Mouse (Mus musculus) kidney, postnatal 0 days (tissue): ENCODE measurements around the gene Fcgrt. TPM values are rescaled to one million over a fixed set of nuclear protein-coding genes. Genes with fewer than 3 reads are reported as not detected.

Source experiments
- ATAC-seq: fragments of 200-750 bp; cut with Nextera tagmentation; replicated peaks from 2 replicates; pipeline ENCODE4 v1.8.0; 2017; ENCODE audit warnings: low read depth, moderate number of reproducible peaks, moderate TSS enrichment, moderate library complexity; ENCODE audit not compliant: low FRiP score
- DNase-seq: peaks from one replicate; pipeline ENCODE4 v3.0.0-alpha.2; 2016; ENCODE audit warnings: low spot score
- H3K27ac ChIP-seq: fragments of 300-500 bp; sonication (generic); 2 replicates; pipeline ENCODE4 v1.5.1; 2014; ENCODE audit warnings: mild to moderate bottlenecking
- H3K27me3 ChIP-seq: fragments of 300-500 bp; sonication (generic); 2 replicates; pipeline ENCODE4 v1.6.1; 2014; ENCODE audit warnings: low read length, mixed read lengths; ENCODE audit not compliant: insufficient read depth
- H3K36me3 ChIP-seq: fragments of 300-500 bp; sonication (generic); 2 replicates; pipeline ENCODE4 v1.6.1; 2014; ENCODE audit warnings: low read length, mixed read lengths; ENCODE audit not compliant: insufficient read depth
- H3K4me1 ChIP-seq: fragments of 300-500 bp; sonication (generic); replicated peaks from 2 replicates; pipeline ENCODE4 v1.6.1; 2014; ENCODE audit warnings: antibody characterized with exemption, low read length, mixed read lengths; ENCODE audit not compliant: insufficient read depth
- H3K4me2 ChIP-seq: fragments of 300-500 bp; sonication (generic); 2 replicates; pipeline ENCODE4 v1.6.1; 2014; ENCODE audit warnings: mild to moderate bottlenecking, low read length, moderate library complexity, mixed read lengths
- H3K4me3 ChIP-seq: fragments of 300-500 bp; sonication (generic); replicated peaks from 2 replicates; pipeline ENCODE4 v1.5.1; 2014; ENCODE audit warnings: low read depth, low read length
- H3K9ac ChIP-seq: fragments of 300-500 bp; sonication (generic); 2 replicates; pipeline ENCODE4 v1.6.1; 2014; ENCODE audit warnings: low read depth, low read length
- H3K9me3 ChIP-seq: fragments of 300-500 bp; sonication (generic); replicated peaks from 2 replicates; pipeline ENCODE4 v1.6.1; 2016; ENCODE audit warnings: low read length, inconsistent platforms, mixed read lengths
- CTCF ChIP-seq: IDR thresholded peaks from 2 replicates; pipeline ENCODE4 v1.5.1; 2016; ENCODE audit warnings: antibody characterized with exemption, low read depth, mild to moderate bottlenecking, moderate library complexity
- WGBS: fragments of 180-500 bp; shearing (Covaris S2); extraction: QIAGEN DNeasy Blood & Tissue Kit; methylation state at CpG from one replicate; pipeline ENCODE4 v1.1.7; 2014; 5-methylcytosine and 5-hydroxymethylcytosine counted together
- microRNA counts: library from miRNA; unstranded; fragments of <30 nt; microRNA quantifications from one replicate; lab custom pipeline; 2015
- microRNA-seq: library from miRNA; unstranded; fragments of <30 nt; microRNA quantifications from one replicate; pipeline ENCODE4, GENCODE M21; 2016
- polyA plus RNA-seq: library from polyadenylated mRNA; unstranded; fragments of >200 nt; fragmentation: Nextera tagmentation; extraction: Ambion mirVana; gene quantifications from 2 replicates; pipeline ENCODE4 v1.2.1, GENCODE M21; 2015

Gene Fcgrt
- polyA plus RNA-seq, 1 experiment from 2014 or later, result 145 TPM

DNA sequence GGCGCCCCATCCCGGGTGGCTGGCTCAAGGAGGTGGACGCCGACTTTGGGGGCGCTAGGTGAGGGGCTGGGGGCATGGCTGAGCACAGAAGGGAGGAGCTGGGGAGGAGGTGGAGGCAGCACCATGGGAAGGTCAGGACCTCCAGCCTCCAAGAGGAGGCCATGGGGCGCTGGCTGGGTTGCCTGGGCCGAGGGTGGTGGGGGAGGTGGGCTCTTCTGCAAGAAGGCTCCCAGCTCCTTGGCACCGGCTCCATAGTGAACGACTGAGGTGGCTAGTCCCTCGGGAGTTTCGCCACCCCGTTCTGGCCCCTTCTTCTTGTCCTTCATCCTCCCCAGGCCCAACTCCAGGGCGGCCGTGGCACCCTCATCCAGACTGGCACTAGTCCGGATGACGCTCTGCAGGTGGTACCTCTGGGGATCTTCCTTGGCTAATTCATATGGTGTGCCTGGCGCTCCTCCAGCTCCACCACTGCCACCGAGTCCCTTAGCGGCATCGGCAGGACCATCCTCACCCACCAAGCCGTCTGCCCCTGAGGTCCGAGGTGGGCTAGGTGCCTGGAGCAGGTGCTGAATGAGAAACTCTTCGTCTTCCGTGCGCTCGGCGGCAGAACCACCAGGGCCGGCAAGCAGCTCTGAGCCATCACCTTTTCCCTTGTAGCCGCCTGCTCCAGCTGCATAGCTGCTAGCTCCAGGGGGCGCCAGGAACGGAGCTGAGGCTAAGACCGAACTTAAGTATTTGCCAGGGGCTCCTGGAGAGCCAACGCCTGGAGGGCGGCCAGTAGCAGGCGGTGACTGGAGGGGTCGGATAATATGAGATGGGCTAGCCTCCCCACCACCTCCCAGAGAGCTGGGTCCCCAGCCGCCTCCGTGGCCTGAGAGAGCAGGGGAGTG, 55.4 kb downstream of the Fcgrt start:
- no peak overlapping the region for H3K4me2 ChIP-seq
- WGBS, result 90% methylated on average over 37 of the region's 38 CpGs
- H3K4me1 ChIP-seq, result 0 out of 2 replicates have a peak, but pooled peaks cover 6% of the 10 kb centered on the region
- H3K9ac ChIP-seq, result no peak overlapping the region
- DNase-seq (no peak), ATAC-seq (no peak)
- no peaks in the 10 kb centered on the region for H3K27me3 ChIP-seq
- H3K4me3 ChIP-seq, result no peak overlapping the region
- peak; percentile 6; the same call in 1 of the 2 replicates for TF ChIP-seq CTCF
- H3K27ac ChIP-seq, result no peak overlapping the region
- H3K36me3 ChIP-seq, result peaks cover 51% of the 10 kb centered on the region
- H3K9me3 ChIP-seq, result no peaks in the 10 kb centered on the region

- TF ChIP-seq CTCF, result no peak
These were observed 56.2 kb downstream of the Fcgrt start for GRCm38 (mm10) chr7:45047491-45047890.

GRCm38 (mm10) chr7:45046853-45047350, 56.7 kb downstream of the Fcgrt start:
- WGBS, result 94% methylated on average over 26 of the region's 26 CpGs
- Histone ChIP-seq H3K4me2 (no peak overlapping the region), H3K9me3 (no peaks in the 10 kb centered on the region), H3K4me3 (no peak overlapping the region), H3K27ac (no peak overlapping the region), H3K4me1 (0 out of 2 replicates have a peak, but pooled peaks cover 6% of the 10 kb centered on the region), H3K9ac (no peak overlapping the region), H3K27me3 (no peaks in the 10 kb centered on the region), H3K36me3 (peaks cover 63% of the 10 kb centered on the region)
- no peak for TF ChIP-seq CTCF
- ATAC-seq, result no peak
- DNase-seq, result no peak

More at GRCm38 (mm10) chr7:45047491-45047890, 56.2 kb downstream of the Fcgrt start:
- Histone ChIP-seq H3K9ac (no peak overlapping the region), H3K36me3 (peaks cover 58% of the 10 kb centered on the region), H3K4me2 (no peak overlapping the region), H3K9me3 (no peaks in the 10 kb centered on the region), H3K4me3 (no peak overlapping the region), H3K4me1 (0 out of 2 replicates have a peak, but pooled peaks cover 6% of the 10 kb centered on the region), H3K27ac (no peak overlapping the region), H3K27me3 (no peaks in the 10 kb centered on the region)
- DNase-seq, result no peak
- 95% methylated on average over 14 of the region's 14 CpGs for WGBS
- no peak for ATAC-seq

DNA sequence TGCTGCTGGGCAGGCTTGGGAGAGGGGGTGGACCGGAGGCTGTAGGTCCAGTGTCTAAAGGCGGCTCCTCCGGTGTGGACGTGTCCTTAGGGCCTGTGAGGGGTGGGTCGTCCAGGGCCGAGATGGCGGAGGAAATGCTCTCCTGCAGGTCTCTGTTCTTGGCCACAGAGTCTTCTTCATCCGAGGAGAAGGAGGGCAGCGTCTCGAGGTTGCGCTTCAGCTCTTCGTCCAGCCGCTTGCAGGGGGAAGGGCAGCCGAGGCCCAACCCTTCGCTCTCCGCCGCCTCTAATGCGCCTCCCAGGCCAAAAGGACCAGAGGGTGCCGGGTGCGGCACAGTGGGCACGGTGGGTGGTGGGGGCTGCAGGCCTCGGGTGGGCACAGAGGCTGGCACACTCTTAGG, 57.9 kb downstream of the Fcgrt start:
- Histone ChIP-seq H3K27me3 (no peaks in the 10 kb centered on the region), H3K4me1 (no peaks in the 10 kb centered on the region), H3K4me3 (no peak overlapping the region), H3K9ac (no peak overlapping the region), H3K27ac (no peak overlapping the region), H3K36me3 (peaks cover 73% of the 10 kb centered on the region), H3K9me3 (no peaks in the 10 kb centered on the region), H3K4me2 (no peak overlapping the region)
- ATAC-seq (no peak), DNase-seq (no peak)
- no peak for TF ChIP-seq CTCF
- WGBS, result 89% methylated on average over 22 of the region's 22 CpGs

DNA sequence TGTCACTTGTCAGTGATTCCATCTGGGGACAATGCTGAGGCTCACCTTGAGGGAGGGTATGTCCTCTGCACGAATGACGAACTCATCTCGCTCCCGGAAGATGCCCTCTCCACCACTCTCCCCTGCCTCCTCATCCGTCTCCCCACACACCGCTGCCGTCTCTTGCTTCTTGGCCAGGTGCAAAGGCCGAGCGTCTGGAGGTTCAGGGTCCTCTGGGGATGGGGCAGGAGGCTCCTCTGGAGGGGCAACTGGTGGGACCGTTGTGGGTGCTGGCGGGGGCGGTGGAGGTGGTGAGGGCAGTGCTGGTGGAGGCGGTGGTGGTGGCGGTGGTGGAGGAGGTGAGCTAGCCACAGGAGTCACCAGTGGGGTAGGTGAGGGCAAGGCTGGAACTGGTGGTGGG, 60.3 kb downstream of the Fcgrt start:
- H3K4me1 ChIP-seq, result no peaks in the 10 kb centered on the region
- peaks cover 76% of the 10 kb centered on the region for H3K36me3 ChIP-seq
- H3K9me3 ChIP-seq, result no peaks in the 10 kb centered on the region
- no peaks in the 10 kb centered on the region for H3K27me3 ChIP-seq
- 89% methylated on average over 13 of the region's 14 CpGs for WGBS
- no peak for TF ChIP-seq CTCF
- ATAC-seq, result no peak
- no peak for DNase-seq
- no peak overlapping the region for H3K27ac ChIP-seq
- no peak overlapping the region for H3K4me2 ChIP-seq
- no peak overlapping the region for H3K4me3 ChIP-seq
- H3K9ac ChIP-seq, result no peak overlapping the region

MicroRNAs encoded within 50 kb of the gene (microRNA counts, 519-probe panel; counts per million panel counts)
- 4,182 counts per million, percentile 76 among the panel's probes with 10 or more counts for microRNA mmu-miR-150 (lab: Ali Mortazavi, UCI)

Small RNA genes lying within 50 kb of the gene (microRNA-seq; reads per million reads assigned to microRNA genes)
- gene Mir150 (37.7 reads per million, percentile 41 among the genes with 10 or more reads in this experiment), gene Mir5121 (10.2 reads per million, percentile 23 among the genes with 10 or more reads in this experiment)

Other genes starting within 250 kb of the Fcgrt start
- 34.0 and 36.4 TPM in 2 replicates for gene Pnkp, start 246.7 kb downstream of the Fcgrt start, polyA plus RNA-seq
- gene Ptov1, start 234.1 kb downstream of the Fcgrt start, polyA plus RNA-seq, result 377 and 412 TPM in 2 replicates
- gene Med25, start 211.1 kb downstream of the Fcgrt start, polyA plus RNA-seq, result 91.4 and 97.8 TPM in 2 replicates
- 19.9 and 21.1 TPM in 2 replicates for gene Fuz, start 207.8 kb downstream of the Fcgrt start, polyA plus RNA-seq
- gene Ap2a1, start 174.4 kb downstream of the Fcgrt start, polyA plus RNA-seq, result 55.8 and 55.9 TPM in 2 replicates
- 0.13 and 0.14 TPM in 2 replicates for gene Tsks, start 160.6 kb downstream of the Fcgrt start, polyA plus RNA-seq
- 13.2 and 13.7 TPM in 2 replicates for gene Cpt1c, start 129.0 kb downstream of the Fcgrt start, polyA plus RNA-seq
- 414 and 449 TPM in 2 replicates for gene Prmt1, start 117.3 kb downstream of the Fcgrt start, polyA plus RNA-seq
- gene Irf3, start 106.2 kb downstream of the Fcgrt start, polyA plus RNA-seq, result 73.6 and 76.0 TPM in 2 replicates
- 42.8 and 43.4 TPM in 2 replicates for gene Bcl2l12, start 105.1 kb downstream of the Fcgrt start, polyA plus RNA-seq
- gene Scaf1, start 87.5 kb downstream of the Fcgrt start, polyA plus RNA-seq, result 25.6 and 27.3 TPM in 2 replicates
- gene Rras, start 85.9 kb downstream of the Fcgrt start, polyA plus RNA-seq, result 47.6 and 53.0 TPM in 2 replicates
- gene Prr12, start 51.0 kb downstream of the Fcgrt start, polyA plus RNA-seq, result 5.8 and 6.1 TPM in 2 replicates
- gene Nosip, start 41.4 kb downstream of the Fcgrt start, polyA plus RNA-seq, result 65.0 and 65.3 TPM in 2 replicates
- gene Prrg2, start 41.2 kb downstream of the Fcgrt start, polyA plus RNA-seq, result 44.3 and 45.1 TPM in 2 replicates
- gene Rcn3, start 11.6 kb downstream of the Fcgrt start, polyA plus RNA-seq, result 215 and 228 TPM in 2 replicates
- gene Rps11, start 20.6 kb upstream of the Fcgrt start, polyA plus RNA-seq, result 1,486 and 1,553 TPM in 2 replicates
- gene Rpl13a, start 24.9 kb upstream of the Fcgrt start, polyA plus RNA-seq, result 1,804 and 1,959 TPM in 2 replicates
- 0.83 and 1.3 TPM in 2 replicates for gene Gm45713, start 32.4 kb upstream of the Fcgrt start, polyA plus RNA-seq
- gene Flt3l, start 32.6 kb upstream of the Fcgrt start, polyA plus RNA-seq, result 2.2 and 2.4 TPM in 2 replicates
- 81.3 and 88.6 TPM in 2 replicates for gene Pih1d1, start 50.5 kb upstream of the Fcgrt start, polyA plus RNA-seq
- 55.4 and 62.7 TPM in 2 replicates for gene Aldh16a1, start 50.7 kb upstream of the Fcgrt start, polyA plus RNA-seq
- 0.17 TPM in 2 replicates for gene Slc17a7, start 60.1 kb upstream of the Fcgrt start, polyA plus RNA-seq
- gene Gfy, start 75.7 kb upstream of the Fcgrt start, polyA plus RNA-seq, result not detected in 2 replicates
- not detected in 2 replicates for gene Pth2, start 77.1 kb upstream of the Fcgrt start, polyA plus RNA-seq
- gene Ccdc155, start 101.0 kb upstream of the Fcgrt start, polyA plus RNA-seq, result 0.36 and 0.43 TPM in 2 replicates
- gene Dkkl1, start 108.3 kb upstream of the Fcgrt start, polyA plus RNA-seq, result 0.47 and 1.3 TPM in 2 replicates
- 94.3 and 112 TPM in 2 replicates for gene Tead2, start 111.9 kb upstream of the Fcgrt start, polyA plus RNA-seq
- 2.1 and 2.6 TPM in 2 replicates for gene Cd37, start 135.3 kb upstream of the Fcgrt start, polyA plus RNA-seq
- gene Slc6a16, start 137.2 kb upstream of the Fcgrt start, polyA plus RNA-seq, result 0.18 and 0.45 TPM in 2 replicates
- gene Slc6a21, start 173.7 kb upstream of the Fcgrt start, polyA plus RNA-seq, result not detected in 2 replicates
- gene Trpm4, start 229.9 kb upstream of the Fcgrt start, polyA plus RNA-seq, result 14.4 and 15.9 TPM in 2 replicates
- gene Hrc, start 231.4 kb upstream of the Fcgrt start, polyA plus RNA-seq, result 0.75 and 1.1 TPM in 2 replicates